Mouse (Mus musculus) heart, postnatal 36 days (tissue): ENCODE measurements around the gene S100a3. TPM values are rescaled to one million over a fixed set of nuclear protein-coding genes. Genes with fewer than 3 reads are reported as not detected.

Source experiments
- DNase-seq, 2 experiments: peaks; one replicate each; pipeline ENCODE4 v3.0.0; 2021 to 2022
- intact Hi-C: fragments of 180-260 bp; cut with DNase I; formaldehyde crosslinking; loops from one replicate; pipeline ENCODE4 v1.15.1; 2025
- total RNA-seq, 2 experiments: library from RNA; stranded (reverse); gene quantifications; 2 replicates each; pipeline ENCODE4 v1.2.3; 2021

Gene S100a3
- total RNA-seq, 2 experiments from 2014 or later, result not detected

DNA sequence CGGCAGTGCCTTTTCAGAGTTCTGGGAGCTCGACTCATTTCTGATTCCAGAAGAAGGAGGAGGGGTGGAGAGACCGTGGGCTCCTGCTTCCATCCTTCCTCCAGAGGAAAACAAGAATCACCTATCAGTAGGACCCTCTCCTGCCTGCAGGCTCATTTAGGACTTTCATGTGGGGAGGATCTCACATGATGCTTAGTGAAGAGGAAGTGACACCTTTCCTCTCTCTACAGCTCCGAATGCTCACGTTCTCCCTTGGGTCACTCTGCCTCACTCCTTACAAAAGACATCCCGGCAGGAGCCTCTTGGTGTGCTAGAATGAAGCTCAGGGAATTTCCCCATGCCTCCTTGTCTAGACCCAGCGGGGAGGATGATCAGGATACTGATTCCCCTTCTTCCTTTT, 61.2 kb downstream of the S100a3 start:
- intact Hi-C loops, result no loop called here

DNA sequence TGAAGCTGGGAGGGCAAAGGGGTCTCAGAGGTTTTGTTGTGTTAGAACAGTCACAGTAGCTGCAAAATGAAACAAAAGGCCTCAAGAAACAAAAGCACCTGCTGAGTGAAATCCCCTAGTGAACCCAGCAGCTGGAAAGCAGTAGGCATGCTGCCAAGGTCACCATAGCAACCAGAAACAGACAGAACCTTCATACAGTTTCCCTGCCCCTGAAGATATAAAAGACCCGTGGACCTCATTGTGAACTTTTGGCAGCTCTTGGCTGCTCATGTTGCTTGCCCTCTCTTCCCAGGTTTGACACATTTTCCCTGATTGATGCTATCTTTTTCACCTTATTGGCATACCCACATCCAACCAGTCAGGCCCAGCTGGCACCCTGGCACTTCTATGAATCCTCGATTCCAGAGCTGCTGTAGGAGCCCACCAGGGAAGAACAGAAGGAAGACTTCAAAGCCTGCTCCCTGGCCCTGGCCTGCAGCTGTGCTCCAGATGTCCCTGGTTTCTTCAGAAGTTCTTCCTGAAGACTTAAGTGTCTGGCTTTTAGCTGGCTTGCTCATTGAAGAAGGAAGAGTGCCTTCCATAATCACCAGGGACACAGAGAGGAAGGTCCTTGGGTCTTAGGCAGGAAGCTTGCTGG, 63.2 kb downstream of the S100a3 start:
- intact Hi-C loops, result no loop called here
- DNase-seq, result peak; percentile 59 to 75

More for the DNA sequence above, 61.2 kb downstream of the S100a3 start:
- no peak for DNase-seq

DNA sequence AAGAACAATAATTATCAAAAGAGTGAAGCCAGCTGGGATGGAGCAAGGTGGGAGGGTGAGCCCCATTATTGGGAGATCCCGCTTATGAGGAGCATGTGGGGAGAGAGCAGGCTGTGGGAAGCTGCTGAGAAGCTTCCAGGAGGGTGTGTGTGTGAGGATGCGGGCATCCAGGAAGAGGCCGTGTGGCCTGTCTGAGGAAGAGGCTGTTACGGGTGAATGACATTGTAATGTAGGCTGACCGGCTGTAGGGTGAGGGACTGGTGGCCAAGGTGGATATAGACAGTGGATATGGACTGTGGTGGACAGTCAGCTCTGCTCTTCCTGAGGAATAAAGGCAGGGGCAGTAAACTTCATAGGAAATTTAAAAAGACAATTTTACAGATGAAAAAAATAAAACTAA, 65.1 kb downstream of the S100a3 start:
- no peak for DNase-seq
- intact Hi-C loops, result no loop called here

DNA sequence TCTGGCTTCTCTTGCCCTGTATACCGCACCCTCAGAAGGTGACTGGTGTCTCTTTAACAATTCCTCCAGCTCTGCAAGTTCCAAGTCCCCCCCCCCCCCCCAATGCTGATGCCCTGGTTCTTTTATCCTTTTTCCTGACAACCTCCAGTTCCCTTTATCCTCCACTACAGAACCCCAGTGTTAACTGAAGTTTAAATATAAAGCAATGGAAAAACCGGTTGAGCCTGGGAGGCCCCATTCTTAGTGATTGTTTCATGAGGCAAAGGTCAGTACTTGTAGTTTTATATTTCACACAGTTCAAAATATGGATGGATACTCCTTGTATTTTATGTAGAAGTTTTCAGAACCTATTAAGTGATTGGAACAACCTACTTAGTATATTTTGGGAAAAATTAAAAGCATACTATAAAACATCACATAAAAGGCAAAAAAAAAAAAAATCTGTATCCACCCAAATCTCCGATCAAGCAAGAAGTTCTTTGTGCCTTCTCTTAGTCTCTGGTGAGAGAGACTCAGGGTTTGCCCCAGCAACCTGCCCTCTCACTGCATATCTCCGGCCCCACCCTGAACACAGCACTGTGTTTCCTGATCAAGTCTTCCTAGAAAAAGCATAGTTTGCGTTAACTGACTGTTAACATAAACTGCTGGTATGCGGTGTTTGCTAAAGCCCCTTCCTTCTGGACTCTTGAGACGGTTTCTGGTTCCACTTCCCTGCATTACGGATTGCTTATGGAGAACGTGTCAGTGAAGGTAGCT, 66.1 kb downstream of the S100a3 start:
- no peak for DNase-seq
- intact Hi-C loops, result no loop called here

DNA sequence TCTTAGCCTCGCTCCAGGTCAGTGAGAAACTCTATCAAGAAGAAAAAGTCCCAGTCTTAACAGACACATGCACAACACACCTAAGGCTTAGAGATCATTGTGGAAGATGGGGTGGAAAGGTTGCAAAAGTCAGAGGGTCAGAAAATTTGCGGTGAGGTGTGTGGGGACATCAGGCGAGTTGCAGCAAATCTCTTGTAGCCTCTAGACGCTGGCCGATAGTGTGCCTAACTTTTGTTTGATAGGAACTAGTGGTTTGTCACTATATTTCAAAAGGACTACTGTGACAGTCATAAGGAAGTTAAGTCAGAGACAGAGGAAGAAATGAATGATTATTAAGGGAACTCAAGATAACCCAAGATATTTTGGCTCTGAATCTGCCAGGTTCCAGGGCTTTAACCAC, 67.0 kb downstream of the S100a3 start:
- DNase-seq, result no peak
- intact Hi-C loops, result no loop called here

DNA sequence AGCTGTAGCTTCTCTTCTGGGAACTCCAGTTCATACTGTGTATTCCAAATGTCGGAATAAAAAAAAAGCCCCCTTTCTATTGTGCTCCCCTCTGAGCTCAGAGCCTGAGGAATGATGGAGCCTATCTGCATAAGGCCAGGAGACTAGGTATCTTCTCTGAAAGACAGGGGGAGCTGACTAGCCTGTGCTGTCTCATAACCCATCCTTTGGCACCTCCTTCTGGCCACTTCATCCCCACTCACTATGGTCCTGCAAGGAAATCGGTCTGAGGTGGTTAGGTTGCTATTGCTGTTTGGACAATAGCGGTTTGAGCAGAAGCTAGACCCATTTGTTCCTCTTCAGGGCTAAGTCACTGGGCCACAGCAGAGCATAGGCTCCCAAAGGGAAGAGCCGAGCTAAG, 67.4 kb downstream of the S100a3 start:
- intact Hi-C loops, result no loop called here
- DNase-seq, result no peak

DNA sequence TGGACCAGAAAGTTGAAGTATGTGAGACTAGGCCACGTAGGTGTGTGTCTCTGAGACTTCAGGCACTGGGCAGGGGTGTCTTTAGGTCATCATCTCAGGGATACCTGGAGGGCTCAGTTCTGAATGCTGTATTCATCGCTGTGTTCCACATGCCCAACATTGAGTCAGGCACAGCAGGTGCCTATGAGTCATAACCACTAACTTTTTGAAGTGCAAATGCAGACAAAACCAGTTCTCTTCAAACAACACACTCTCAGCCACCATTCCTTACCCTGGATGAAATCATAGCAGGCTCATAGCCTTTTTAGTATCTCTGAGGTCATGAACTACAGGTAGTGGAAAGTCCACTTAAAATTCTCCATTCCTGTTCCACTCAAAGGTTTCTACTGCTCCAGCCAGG, 68.9 kb downstream of the S100a3 start:
- intact Hi-C loops, result no loop called here

DNA sequence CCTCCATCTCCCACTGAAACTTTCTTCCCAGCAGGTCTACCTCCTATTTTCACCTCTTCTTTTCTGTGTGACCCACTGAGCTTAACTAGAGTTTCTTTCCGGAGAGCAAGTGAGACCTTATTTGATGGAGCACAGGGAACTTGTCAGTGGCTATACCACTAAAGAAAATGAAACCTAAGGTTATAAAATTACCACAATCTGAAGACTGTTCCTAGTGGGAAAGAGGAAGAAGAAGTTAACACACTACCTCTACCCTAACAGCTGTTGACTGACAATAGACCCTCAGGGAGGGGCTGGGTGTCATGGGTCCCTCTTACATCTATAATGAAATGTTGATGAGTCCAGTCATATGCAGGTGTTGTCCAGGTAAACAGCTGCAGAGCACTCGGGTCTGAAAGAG, 71.6 kb downstream of the S100a3 start:
- intact Hi-C loops, result no loop called here
- no peak for DNase-seq

More for the DNA sequence above, 68.9 kb downstream of the S100a3 start:
- DNase-seq, result no peak

DNA sequence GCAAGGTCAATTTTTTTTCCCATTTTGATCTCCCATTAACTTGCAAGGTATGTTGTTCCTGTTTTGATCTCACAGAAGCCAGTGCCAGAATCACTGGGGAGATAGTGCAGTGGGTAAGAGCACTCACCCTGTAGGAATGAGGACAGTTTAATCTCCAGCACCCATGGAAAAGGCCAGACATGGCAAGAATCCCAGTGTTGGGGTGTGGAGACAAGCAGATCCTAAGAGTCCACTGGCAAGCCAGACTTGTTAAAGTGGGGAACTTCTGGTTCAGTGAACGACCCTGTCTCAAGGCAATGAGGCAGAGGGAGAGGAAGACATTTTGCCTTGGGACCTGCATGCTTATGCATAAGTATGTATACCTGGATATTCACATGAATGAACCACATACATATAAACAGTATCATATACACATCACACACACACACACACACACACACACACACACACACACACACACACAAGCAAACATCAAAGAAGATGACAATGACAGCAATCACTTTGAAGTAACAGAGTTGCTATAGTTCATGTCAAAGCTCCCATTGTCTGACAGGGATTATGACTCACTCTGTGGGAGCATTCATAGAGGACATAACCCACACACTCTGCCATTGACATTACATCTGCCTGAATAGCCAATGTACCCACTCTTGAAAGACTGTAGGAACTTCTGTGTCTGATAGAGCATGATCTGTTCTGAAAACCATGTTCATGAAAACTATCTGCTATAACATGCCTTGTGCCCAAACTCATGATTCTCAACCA, 78.3 kb downstream of the S100a3 start:
- DNase-seq, result no peak
- intact Hi-C loops, result no loop called here

DNA sequence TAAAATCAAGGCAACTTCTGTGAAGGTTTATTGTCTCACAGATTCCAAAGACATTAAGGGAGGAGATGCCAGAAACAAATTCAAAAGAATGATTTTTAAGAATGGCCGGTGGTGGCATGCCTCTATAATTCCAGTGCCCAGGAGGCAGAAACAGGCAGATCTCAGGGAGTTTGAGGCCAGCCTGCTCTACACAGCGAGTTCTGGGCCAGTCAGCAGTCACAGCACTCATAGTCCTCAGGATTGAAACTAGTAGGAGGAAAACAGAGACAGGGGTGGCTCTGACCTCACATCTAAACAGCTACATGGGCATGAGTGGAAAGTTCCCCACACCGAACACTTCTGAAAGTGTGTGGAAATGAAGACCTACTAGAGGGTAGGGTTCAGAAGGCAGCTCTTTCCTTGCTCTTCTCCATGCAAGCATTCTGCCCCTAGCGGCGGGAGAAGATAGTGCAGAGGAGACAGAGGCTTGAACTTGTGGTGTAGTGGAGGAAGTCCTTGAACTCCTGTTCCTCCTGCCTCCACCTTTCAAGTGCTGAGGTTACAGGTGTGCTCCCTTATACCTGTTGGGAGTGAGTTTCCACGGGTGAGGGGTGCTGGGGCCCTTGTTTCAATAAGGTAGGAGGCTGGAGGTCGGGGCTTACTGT, 79.3 kb downstream of the S100a3 start:
- DNase-seq, result peak; percentile 17 to 40
- intact Hi-C loops, result no loop called here

DNA sequence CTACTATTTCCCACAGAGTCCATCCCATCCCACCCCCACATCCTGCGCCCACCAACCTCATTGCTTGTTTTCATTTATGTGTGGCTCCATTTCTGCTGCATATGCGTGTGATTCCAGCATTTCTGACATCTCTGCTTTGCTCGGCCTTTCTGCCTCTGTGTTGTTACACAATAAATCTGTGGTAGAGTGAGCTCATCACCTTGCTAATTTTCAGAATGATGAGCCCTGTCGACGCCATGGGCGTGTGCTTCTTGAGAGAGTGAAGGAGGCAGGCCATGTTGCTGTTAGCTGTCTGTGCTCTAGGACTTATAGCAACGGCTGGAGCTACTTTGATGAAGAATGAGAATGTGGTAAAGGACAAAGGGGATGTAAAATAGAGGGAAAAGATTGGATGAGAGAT, 80.6 kb downstream of the S100a3 start:
- intact Hi-C loops, result no loop called here
- no peak for DNase-seq

DNA sequence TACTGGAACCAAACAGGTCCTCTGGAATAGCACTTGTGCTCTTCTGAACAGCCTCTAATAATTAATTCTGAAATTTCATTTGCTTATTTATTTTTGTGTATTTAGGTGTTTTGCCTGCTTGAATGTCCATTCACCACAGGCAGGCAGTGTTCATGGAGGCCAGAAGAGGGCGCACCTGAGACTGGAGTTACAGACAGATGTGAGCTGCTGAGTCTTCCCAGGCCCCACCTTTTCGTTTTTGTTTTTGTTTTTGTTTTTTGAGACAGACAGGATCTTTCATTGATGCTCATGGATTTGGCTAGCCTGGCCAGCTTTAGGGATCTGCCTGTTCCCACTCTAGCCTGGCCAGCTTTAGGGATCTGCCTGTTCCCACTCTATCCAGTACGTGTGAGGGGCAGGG, 83.8 kb downstream of the S100a3 start:
- DNase-seq, result peak; percentile 41 to 63
- intact Hi-C loops, result loop anchor here (2.0 kb wide), 1 partner anchor 65 kb away; no protein-coding TSS in a partner anchor

DNA sequence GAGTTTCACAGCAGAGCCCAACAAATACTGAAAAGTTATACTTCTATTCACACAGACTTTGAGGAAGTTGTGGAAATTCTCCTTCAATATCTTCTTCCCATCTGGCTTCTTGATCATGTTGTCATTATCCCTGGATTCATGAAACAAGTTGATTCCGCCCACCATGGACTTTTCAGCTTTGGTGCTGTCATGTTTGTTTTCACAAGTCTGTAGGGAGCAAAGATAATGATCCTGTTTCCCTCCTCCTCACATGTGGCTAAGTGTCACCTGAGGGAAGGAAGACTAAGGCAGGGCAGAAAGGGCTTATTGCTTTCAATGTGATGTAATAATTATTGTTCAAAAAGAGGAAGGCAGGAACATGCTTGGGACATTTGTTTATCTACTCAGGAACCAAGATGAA, 86.9 kb downstream of the S100a3 start:
- no peak for DNase-seq
- intact Hi-C loops, result no loop called here

DNA sequence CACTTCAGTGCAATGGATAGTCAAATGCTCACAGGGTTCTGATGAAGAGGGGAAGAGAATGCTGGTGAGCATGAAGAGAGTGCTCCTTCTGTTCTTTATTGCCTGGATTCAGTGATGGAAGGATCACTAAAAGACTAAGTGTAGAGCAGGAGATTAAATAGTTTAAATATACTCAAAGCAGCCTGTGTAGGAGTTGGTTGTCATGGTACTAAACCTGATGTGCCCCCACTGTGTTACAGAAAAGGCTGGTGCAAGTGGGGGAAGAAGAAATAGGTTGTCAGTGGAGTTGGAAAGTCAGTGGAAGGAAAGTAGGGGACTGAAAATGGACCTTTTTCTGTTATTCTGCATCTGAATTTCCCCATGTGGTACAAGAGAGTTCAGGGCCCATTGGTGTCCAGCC, 88.6 kb downstream of the S100a3 start:
- intact Hi-C loops, result no loop called here
- no peak for DNase-seq

DNA sequence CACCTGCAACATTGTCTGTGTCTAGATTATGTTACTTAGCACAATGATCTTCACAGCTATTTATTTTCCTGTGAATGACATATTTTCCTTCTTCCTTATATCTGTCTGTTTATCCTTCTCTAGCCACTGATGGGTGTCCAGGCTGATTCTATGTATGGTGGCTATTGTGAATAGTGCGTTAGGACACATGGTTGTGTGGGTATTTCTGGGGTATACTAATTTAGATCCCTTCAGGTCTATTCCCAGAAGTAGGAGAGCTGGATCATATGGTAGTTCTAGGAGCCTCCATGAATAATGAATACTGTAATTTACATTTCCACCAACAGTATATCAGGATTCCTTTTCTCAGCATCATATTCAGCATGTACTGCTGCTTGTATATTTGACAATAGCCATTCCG, 89.5 kb downstream of the S100a3 start:
- DNase-seq, result no peak
- intact Hi-C loops, result loop anchor here (5.0 kb wide), 1 partner anchor 238 kb away; no protein-coding TSS in a partner anchor

Other genes starting within 250 kb of the S100a3 start
- gene Slc27a3, start 170.6 kb upstream of the S100a3 start, total RNA-seq, result under 1 TPM; 0.54 to 1.00 TPM
- 10 to 100 TPM; 23.7 to 27.9 TPM for gene Ints3, start 127.0 kb upstream of the S100a3 start, total RNA-seq
- 10 to 100 TPM; 19.9 to 21.3 TPM for gene Npr1, start 94.7 kb upstream of the S100a3 start, total RNA-seq
- gene Ilf2, start 84.5 kb upstream of the S100a3 start, total RNA-seq, result 10 to 100 TPM; 29.6 to 32.2 TPM
- 10 to 100 TPM; 61.0 to 71.3 TPM for gene Snapin, start 69.5 kb upstream of the S100a3 start, total RNA-seq
- 100 to 1,000 TPM in 1 of 2 experiments, 10 to 100 TPM in 1; 92.7 to 106 TPM for gene Chtop, start 51.1 kb upstream of the S100a3 start, total RNA-seq
- 100 to 1,000 TPM; 897 to 921 TPM for gene S100a1, start 46.2 kb upstream of the S100a3 start, total RNA-seq
- 10 to 100 TPM; 31.2 to 32.1 TPM for gene S100a13, start 46.1 kb upstream of the S100a3 start, total RNA-seq
- gene S100a14, start 33.7 kb upstream of the S100a3 start, total RNA-seq, result under 1 TPM; 0.46 to 0.53 TPM
- gene S100a16, start 23.3 kb upstream of the S100a3 start, total RNA-seq, result 10 to 100 TPM; 64.0 to 66.5 TPM
- not detected for gene S100a2, start 29.7 kb downstream of the S100a3 start, total RNA-seq
- gene Gm42674, start 41.3 kb downstream of the S100a3 start, total RNA-seq, result not detected
- 10 to 100 TPM; 10.1 to 14.2 TPM for gene S100a4, start 43.2 kb downstream of the S100a3 start, total RNA-seq
- not detected for gene S100a5, start 47.9 kb downstream of the S100a3 start, total RNA-seq
- 10 to 100 TPM; 71.6 to 89.7 TPM for gene S100a6, start 52.3 kb downstream of the S100a3 start, total RNA-seq
- gene S100a7a, start 93.4 kb downstream of the S100a3 start, total RNA-seq, result under 1 TPM in 1 of 2 experiments, not detected in 1; 0.27 TPM
- 1 to 10 TPM; 2.4 to 3.3 TPM for gene S100a8, start 108.4 kb downstream of the S100a3 start, total RNA-seq
- 1 to 10 TPM; 3.1 to 4.4 TPM for gene S100a9, start 135.1 kb downstream of the S100a3 start, total RNA-seq
- not detected for gene Pglyrp4, start 166.3 kb downstream of the S100a3 start, total RNA-seq
- not detected for gene Gm5849, start 217.3 kb downstream of the S100a3 start, total RNA-seq